Mouse (Mus musculus): ENCODE results near the gene G2e3. TPM values are rescaled to one million over a fixed set of nuclear protein-coding genes. Genes with fewer than 3 reads are reported as not detected.

G2e3 gene
- total RNA-seq (2021): 1 to 10 TPM; 5.3 to 8.0 TPM
- long read RNA-seq, experiment 1, full-length matches to known transcripts: 1 of 1 reads
- long read RNA-seq, experiment 1, partial matches to known transcripts: 0 of 1 reads
- long read RNA-seq, experiment 1, other reads (novel, unspliced or antisense): 0 of 1 reads
- long read RNA-seq, experiment 2, full-length matches to known transcripts: 4 of 5 reads
- long read RNA-seq, experiment 2, partial matches to known transcripts: 1 of 5 reads
- long read RNA-seq, experiment 2, other reads (novel, unspliced or antisense): 0 of 5 reads

DNA sequence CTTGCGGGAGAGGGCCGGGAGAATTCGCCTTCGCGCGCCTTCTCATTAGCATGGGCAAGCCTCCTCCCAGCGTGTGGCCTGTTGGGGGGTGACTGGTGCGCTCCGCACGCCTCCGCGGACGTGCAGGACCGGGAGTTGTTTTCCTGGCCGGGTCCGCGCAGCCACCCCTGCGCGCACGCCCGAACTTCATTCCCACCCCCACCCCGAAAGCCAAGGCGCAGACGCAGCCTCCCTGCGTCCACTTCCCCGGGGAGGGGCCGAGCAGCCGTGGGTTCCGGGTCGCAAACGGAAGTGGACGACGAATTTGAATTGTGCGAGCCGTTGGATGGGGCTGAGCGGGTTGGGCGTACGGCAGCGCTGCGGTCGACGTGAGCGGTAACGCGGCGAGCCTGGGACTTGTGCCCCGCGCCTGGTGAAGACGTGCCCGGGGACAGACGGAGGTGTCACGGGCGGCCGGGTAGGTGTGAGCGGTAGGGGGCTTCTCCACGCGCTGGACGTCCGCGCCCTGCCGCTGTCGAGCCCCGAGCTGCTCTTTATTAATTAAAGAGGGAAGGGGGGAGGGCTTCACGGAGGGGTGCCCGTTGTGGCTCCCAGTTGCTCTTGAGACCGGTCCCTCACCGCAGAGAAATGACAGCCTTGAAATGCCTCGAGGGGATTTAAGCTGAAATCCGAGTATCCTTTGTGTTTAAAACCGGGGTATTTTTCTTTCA, at the start of gene G2e3:
Gene G2e3 (plus strand): TSS at position 74 of the 710 bp plus-strand sequence.
- peak; percentile 83 to 84 for DNase-seq (ENCODE audit: low spot score in 2 of 2)

DNA sequence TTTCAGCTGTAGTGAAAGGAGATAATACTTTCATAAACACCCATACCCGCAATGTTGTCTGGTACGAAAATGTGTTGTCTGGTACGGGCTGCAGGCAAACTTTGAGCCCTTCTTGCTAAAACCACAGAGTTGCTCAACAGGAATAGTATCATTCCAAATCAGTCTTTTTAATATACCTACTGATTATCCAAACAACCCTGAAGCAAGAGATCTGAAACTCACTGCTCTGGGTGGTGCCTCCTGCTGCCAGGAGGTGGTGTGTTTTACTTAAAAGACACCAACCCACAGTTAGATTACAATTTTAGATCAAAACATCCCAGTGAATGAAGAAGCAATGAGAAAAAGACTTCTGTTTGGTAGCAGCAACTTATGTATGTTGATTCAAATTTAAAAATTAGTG, 24.3 kb upstream of the G2e3 start:
- no peak for DNase-seq (ENCODE audit: low spot score in 2 of 2)

DNA sequence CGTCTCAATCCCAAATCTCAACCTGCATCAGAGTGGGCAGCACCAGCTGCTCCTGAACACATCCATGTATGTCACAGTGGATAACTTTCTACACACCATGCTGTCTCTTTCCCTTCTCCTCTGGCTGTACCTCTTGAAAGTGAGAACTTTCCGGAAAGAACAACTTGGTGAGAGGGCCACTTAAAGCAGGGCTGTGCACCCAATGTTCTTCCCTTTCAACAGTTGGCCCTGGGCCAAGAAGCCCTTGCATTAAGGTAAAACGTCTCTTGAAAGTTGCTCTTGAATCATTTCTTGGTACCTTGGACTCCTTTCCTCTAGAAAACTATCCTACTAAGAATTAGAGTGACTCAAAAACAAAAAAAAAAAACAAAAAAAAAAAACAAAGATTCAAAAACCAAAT, 21.0 kb upstream of the G2e3 start:
- no peak for DNase-seq (ENCODE audit: low spot score in 2 of 2)

DNA sequence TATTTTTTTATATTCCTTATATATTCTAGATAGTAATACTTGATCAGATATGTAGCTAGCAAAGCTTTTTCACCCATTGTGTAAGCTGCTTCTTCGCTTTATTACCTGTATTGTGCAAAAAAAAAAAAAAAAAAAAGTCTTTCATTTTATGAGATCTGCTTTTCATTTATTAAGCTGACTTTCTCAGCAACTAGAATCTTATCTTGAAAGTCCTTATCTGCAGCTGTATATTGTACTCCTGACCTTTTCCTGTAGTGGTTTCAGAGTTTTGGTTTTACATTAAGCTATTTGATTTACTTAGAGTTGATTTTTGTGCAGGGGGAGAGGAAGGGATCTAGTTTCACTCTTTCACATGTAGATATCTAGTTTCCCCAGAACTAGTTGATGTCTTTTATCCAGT, 10.8 kb upstream of the G2e3 start:
- no peak for DNase-seq (ENCODE audit: low spot score in 2 of 2)

DNA sequence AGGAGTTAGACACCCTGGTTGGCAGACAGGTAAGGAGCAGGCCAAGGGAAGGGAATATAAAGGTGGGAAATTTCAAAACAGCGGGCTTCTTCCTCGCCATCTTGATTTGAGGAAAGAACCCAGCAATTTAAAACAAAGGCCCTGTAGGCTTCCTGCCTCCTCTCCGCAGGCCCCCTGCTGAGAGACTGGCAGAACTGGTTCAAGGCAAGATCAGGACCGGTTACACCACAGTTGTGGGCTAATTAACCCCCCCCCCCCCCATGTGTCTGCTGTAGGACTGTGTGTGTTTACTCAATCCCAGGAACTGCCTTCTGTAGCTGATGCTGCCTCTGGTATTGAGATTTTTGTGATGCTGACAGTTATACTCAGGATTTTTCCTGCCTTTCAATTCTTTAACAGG, 1.7 kb upstream of the G2e3 start:
- DNase-seq (ENCODE audit: low spot score in 2 of 2): no peak

DNA sequence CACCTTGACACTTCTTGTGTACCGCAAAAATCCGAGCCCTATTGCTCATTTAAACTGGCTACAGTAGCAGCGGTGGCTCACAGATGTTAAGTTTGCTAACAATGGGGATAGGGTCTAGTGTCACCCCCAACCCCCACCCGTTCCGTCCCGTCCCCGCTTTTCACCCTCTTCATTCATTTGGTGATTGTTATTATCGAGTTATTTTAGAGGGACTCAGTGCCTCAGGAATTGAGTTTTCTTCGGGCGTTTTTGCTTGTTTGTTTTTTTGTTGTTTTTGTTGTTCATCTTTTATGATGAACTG, 787 bp downstream of the G2e3 start:
- no peak for DNase-seq (ENCODE audit: low spot score in 2 of 2)

DNA sequence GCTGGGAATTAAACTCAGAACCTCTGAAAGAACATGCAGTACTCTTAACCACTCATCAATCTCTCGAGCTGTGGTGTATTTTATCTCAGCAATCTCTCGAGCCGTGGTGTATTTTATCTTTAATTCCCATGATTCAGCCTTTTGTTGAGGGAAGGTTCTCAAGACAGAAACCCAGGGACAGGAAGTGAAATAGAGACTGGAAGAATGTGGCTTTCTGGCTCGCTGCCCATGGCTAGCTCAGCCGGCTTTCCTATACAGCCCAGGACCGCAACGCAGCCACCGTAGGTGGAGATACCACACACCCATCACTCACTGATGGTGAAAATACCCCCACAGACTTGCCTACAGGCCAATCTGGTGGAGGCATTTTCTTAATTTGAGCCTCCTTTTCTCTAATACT, 7.4 kb downstream of the G2e3 start:
- no peak for DNase-seq (ENCODE audit: low spot score in 2 of 2)

DNA sequence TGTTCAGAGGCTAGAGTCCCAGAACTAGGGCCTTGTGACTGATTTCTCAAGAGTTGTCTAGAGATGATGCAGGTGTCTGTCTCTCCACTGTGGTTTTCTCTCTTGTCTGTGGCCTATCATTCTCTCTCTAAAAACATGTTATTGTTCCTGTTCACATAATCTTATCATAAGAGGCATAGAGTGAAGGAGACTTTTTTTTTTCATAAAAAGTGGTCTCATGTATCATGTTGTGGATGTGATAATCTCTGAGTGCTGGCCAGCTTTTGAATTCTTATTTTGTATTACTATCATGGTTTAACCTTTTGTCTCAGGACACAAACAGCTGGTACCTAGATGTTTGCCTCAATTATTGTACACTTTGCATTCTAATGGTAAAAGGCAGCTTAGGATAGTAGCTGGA, 13.4 kb downstream of the G2e3 start:
- DNase-seq (ENCODE audit: low spot score in 2 of 2): no peak

DNA sequence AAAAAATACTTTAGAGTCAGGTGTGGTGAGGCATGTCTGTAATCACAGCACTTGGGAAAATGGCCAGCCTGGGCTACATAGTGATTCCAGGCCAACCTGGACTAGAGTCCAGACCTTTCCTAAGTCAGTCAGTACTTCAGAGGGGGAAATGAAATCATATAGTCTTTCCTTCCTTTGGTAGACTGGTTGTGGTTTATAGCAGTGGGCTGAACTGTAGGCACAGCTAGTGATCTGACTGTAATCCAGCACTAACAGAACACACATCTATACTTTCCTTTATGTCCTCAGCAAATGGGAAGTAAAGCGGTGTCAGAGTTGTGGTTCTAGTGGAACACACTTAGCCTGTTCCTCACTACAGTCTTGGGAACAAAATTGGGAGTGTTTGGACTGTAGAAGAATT, 15.0 kb downstream of the G2e3 start:
- no peak for DNase-seq (ENCODE audit: low spot score in 2 of 2)

DNA sequence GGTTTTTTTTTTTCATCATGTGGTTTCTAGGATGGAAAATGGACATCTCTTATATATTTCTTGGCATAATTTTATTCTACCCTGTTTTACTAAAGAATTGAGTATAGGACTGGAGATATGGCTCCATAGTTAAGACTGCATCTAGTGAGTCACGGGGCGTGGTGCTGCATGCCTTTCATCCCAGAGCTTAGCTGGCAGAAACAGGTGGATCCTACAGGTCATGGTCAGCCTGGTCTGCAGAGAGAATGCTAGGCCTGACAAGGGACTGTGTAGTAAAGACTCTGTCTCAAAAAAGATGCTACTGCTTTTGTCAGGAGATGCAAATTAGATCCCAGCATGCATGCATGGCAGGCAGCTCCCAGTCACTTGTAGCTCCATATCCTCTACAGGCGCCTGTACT, 20.6 kb downstream of the G2e3 start:
- DNase-seq (ENCODE audit: low spot score in 2 of 2): no peak

DNA sequence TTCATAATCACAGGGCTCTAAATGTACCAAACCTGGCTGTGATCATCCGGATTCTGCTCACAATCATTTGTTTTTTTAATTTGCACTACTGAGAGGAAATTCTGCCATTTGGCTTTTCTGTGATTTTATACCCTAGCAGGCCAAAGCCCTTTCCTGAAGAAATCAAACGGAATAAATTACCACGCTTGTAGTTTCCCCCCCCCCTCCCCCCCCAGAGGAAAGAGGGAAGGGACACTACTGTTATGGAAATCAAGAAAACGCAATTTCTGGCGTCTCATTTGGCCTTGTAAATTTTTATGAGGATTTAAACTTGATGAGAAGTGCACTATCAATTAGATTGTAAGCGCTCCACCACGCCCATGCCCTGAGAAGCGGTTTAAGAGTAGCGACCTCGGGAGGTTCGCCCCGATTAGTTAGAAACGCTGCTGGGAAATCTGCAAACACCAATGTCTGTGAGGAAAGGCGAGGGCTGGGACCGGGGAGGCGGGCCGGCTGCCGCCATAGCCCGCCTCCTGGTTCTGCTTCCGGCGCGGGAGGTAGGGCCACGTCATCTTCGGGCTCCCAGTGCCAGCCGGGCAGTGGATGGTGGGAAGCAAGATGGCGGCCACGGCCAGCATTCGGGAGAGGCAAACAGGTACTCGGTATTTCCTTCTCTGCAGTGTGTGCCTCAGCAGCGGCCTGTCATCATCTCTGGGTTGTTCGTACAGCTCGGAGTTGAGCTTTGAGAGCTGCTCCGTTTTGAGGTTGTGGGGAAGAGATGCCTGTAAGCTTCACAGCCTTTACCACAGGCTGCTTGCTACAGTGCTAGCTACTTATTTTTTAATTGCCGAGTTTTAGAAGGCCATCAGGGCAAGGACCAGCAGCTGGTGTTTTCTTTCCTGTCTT, 29.4 kb downstream of the G2e3 start, which contains the start of gene Scfd1:
Gene Scfd1 (plus strand): TSS at position 508 of the 885 bp plus-strand sequence.
- DNase-seq (ENCODE audit: low spot score in 2 of 2): peak; percentile 89 to 90

DNA sequence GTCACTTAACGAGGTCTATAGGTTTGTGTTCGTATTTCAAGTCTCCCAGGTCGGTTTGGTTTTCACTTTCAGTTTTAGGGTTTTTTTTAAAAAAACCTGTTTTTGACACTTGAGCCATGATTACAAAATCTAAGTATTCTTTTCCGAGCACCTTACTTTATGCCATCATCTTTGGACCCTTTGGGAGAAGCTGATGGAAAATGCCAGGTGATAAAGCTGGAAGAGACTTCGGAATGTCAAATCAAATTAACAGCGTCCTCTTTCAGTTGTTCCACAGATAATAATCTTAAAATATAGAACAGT, 30.0 kb downstream of the G2e3 start:
- DNase-seq (ENCODE audit: low spot score in 2 of 2): no peak

DNA sequence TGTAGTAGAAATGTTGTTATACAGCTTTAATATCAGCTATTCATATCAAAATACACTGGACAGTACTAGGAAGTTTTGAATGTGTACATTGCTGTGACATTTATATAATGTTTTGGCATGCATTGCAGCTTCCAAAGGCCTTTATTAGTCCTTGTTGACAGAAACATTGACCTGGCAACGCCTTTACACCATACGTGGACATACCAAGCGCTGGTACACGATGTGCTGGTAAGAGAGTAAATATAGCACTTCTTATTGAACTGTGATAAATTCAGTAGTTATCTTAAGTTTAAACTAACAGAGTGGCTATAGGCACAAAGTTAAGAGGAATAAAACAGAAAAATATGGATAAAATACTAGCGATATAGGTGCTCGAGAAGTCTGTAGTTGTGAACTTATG, 52.0 kb downstream of the G2e3 start:
- DNase-seq (ENCODE audit: low spot score in 2 of 2): no peak

DNA sequence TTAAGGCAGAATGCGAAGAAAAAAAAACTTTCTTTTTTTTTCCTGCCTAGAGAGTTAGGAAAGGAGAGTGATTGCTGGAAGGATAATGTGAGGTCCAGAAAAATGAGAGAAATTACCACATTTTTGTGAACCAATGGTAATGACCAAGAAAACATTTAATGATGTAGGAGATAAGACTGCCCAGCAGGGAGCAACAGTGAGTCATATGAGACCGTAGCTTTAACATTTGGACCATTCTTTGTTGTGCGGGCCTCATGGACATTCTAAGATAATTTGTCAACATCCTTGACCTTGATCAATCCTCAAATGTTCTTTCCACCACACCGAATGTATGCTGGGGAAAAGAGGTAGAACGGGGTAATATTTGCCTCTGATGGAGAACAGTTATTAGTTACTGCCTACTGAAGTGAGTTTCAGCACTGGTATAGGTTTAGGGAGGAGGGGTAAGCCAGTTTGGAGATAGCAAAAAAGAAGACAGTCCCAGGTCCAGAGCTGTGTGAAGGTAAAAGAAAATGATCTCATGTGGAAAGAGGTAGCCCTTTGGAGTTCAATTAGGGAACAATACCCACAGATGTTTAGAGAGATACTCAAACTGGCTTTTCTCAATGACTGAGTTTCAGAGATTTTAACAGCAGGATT, 54.3 kb downstream of the G2e3 start:
- no peak for DNase-seq (ENCODE audit: low spot score in 2 of 2)

DNA sequence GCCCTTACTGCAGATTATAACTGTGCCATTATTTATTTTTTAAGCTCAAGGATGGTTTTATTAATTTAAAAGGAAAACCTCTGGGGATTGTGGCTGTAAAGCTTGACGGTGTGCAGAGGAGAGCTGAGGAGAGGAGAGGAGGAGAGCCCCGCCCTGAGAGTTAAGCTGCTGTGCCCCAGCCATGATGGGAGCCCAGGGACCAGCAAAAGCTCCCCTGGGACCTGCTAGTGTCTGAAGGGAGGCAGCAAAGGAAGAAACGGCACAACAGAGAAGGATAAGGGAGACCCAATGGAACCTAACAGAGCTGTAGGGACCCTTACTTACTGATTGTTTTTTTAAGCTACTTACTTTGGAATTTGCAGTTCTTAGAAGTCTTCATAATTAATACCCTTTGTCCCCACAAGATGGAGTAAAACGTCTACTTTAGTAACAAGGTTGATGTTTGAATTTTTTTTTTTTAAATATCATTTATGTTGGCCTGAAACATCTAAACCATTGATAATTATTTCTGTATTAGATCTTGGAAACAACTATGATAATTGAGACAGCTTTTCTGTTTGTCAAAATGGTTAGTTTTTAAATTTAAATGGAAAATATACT, 56.2 kb downstream of the G2e3 start:
- DNase-seq (ENCODE audit: low spot score in 2 of 2): no peak

DNA sequence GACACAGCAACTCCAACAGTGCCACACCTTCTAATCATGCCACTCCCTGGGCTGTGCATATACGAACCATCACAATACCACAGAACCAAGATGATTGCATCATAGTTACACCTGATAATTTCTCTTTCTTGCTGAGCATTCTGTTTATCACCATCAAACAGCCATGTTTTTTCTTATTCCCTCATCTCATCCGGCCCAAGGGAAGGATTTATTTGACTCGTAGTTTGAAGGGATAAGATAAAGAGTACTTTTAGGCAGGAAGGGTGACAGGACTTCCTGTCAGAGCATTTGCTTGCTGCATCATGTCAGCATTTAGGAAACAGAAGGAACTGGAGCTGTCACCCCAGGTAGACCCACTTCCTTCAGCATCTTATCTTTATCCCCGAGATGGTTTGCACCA, 63.5 kb downstream of the G2e3 start:
- no peak for DNase-seq (ENCODE audit: low spot score in 2 of 2)

Other genes with a start within 250 kb of the G2e3 start
- 10 to 100 TPM; 54.2 to 64.6 TPM for gene Scfd1, start 29.4 kb downstream of the G2e3 start, total RNA-seq (2021)
- 1 to 10 TPM in 1 of 2 experiments, under 1 TPM in 1; 0.13 to 2.0 TPM for gene Coch, start 245.3 kb downstream of the G2e3 start, total RNA-seq (2021)

Measured in adrenal gland, adult 18-20 months (tissue).